Mouse (Mus musculus): ENCODE data around the gene Ppp1r12b. TPM values are rescaled to one million over a fixed set of nuclear protein-coding genes. Genes with fewer than 3 reads are reported as not detected.

Gene Ppp1r12b
- polyA plus RNA-seq, 1 experiment from 2014 or later: 5.4 TPM

DNA sequence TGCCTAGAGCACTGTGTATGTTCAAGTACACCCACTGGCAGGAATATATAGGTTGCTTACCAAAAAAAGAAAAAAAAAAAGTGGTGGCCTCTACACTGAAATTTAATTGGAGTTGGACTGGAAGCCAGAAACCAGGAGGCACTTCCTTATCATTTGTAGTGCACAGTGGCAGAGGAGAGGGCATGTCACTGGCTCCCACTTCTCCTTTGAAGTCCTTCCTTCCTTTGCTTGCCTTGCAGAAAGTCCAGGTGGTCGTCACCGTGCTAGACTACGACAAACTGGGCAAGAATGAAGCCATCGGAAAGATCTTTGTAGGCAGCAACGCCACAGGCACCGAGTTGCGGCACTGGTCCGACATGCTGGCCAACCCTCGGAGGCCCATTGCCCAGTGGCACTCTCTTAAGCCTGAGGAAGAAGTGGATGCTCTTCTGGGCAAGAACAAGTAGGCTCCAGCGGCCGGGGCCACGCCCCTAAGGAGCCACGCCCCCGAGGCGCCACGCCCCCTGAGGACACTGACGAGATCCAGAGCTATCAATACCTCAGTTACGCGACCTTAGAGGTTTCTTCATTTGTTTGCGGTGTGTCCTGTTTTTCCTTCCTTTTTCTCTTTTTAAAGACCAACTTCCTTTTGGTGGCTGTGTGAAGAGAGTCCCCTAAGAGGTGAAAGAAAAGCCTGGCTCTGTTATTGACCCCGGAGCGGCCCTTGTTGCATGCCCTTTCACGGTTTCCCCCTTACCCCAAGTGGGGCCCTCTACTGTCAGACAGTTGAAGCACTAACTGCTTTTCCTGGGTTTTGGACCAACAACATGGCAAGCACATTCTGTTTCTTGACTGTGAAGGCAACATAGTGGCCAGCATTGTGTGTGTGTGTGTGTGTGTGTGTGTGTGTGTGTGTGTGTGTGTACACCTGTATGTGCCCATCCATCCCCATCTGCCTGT, 208.2 kb downstream of the Ppp1r12b start:
- WGBS: 21% methylated on average over 23 of the region's 23 CpGs
- TF ChIP-seq EP300 (IDR thresholded peaks at IDR 0.05) (no peak), CTCF (IDR thresholded peaks at IDR 0.05) (no peak; the same call in 1 of the 2 replicates)
- Histone ChIP-seq H3K9ac (replicated peaks; ENCODE audit: low read depth) (no peak overlapping the region), H3K9me3 (ENCODE audit: low read length) (no peaks in the 10 kb centered on the region), H3K4me2 (replicated peaks; ENCODE audit: low read depth, low read length) (no peak overlapping the region), H3K36me3 (ENCODE audit: insufficient read depth, low read length) (no peaks in the 10 kb centered on the region), H3K4me3 (ENCODE audit: low read depth, low read length) (no peak overlapping the region), H3K27ac (ENCODE audit: low read length) (no peak overlapping the region), H3K4me1 (ENCODE audit: insufficient read depth, low read depth, low read length) (no peaks in the 10 kb centered on the region), H3K27me3 (replicated peaks; ENCODE audit: insufficient read depth, low read length) (no peaks in the 10 kb centered on the region)
- peak; percentile 35; the same call in 1 of the 2 replicates for ATAC-seq
- peak; percentile 25 for DNase-seq (ENCODE audit: low spot score)

DNA sequence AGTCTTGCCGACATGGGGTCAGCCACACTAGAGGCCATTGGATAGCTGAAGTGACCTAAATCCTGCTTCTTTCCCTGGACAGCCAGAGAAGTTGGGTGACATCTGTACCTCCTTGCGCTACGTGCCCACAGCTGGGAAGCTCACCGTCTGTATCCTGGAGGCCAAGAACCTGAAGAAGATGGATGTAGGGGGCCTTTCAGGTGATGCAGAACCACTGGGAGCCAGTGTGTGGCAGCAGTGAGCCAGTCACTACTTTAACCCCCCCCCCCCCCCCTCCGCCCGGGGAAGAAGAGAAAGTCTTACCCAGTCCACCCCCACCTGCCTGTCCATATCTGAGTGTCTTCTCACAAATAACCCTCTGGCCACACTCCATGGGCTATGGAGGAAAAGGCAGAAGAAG, 210.1 kb downstream of the Ppp1r12b start:
- 57% methylated on average over 4 of the region's 6 CpGs for WGBS
- Histone ChIP-seq H3K27me3 (replicated peaks; ENCODE audit: insufficient read depth, low read length) (no peaks in the 10 kb centered on the region), H3K4me2 (replicated peaks; ENCODE audit: low read depth, low read length) (0 out of 2 replicates have a peak overlapping the region, but pooled peaks have one; percentile 18), H3K27ac (ENCODE audit: low read length) (no peak overlapping the region), H3K4me1 (ENCODE audit: insufficient read depth, low read depth, low read length) (no peaks in the 10 kb centered on the region), H3K4me3 (ENCODE audit: low read depth, low read length) (no peak overlapping the region), H3K9me3 (ENCODE audit: low read length) (no peaks in the 10 kb centered on the region), H3K9ac (replicated peaks; ENCODE audit: low read depth) (no peak overlapping the region), H3K36me3 (ENCODE audit: insufficient read depth, low read length) (no peaks in the 10 kb centered on the region)
- DNase-seq (ENCODE audit: low spot score) (peak; percentile 44), ATAC-seq (no peak)
- TF ChIP-seq CTCF (IDR thresholded peaks at IDR 0.05) (peak; percentile 71), EP300 (IDR thresholded peaks at IDR 0.05) (no peak)

DNA sequence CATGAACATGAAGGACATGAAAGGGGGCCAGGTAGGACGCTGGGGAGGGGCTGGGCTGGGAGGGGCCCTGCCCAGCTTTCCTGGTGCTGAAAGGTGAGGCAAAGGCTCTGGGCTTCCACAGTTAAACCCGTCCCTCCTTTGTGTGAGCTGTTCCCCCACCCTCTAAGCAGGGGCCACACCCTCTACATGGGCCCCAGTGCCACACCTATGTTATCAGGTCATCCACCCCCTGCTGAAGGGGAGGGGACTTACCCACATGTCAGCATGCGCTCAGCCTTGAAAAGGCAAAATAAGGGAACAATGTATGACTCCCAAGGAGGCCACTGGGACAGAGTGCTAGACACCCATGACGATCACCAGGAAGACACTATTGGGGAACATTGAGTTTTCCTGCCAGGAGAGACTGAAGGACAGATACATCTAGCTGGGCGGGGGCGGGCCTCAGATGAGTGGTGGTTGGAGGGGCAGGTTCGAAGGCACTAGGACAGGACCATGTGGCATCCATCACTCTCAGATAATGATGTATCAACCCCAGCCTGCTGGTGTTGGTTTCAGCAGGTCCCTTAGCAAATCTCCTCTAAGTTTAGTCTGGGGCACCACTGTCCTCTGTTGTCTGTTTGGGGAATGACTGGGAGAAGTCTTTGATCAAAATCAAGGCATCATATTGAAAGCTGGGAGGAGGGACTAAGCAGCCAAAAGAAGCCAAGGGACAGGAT, 213.6 kb downstream of the Ppp1r12b start:
- TF ChIP-seq CTCF (IDR thresholded peaks at IDR 0.05) (peak; percentile 42), EP300 (IDR thresholded peaks at IDR 0.05) (no peak)
- Histone ChIP-seq H3K36me3 (ENCODE audit: insufficient read depth, low read length) (no peaks in the 10 kb centered on the region), H3K9me3 (ENCODE audit: low read length) (no peaks in the 10 kb centered on the region), H3K27me3 (replicated peaks; ENCODE audit: insufficient read depth, low read length) (no peaks in the 10 kb centered on the region), H3K4me1 (ENCODE audit: insufficient read depth, low read depth, low read length) (no peaks in the 10 kb centered on the region), H3K9ac (replicated peaks; ENCODE audit: low read depth) (no peak overlapping the region), H3K4me3 (ENCODE audit: low read depth, low read length) (no peak overlapping the region), H3K27ac (ENCODE audit: low read length) (no peak overlapping the region), H3K4me2 (replicated peaks; ENCODE audit: low read depth, low read length) (no peak overlapping the region)
- ATAC-seq: peak; percentile 81
- DNase-seq (ENCODE audit: low spot score): peak; percentile 73
- 50% methylated on average over 7 of the region's 7 CpGs for WGBS

DNA sequence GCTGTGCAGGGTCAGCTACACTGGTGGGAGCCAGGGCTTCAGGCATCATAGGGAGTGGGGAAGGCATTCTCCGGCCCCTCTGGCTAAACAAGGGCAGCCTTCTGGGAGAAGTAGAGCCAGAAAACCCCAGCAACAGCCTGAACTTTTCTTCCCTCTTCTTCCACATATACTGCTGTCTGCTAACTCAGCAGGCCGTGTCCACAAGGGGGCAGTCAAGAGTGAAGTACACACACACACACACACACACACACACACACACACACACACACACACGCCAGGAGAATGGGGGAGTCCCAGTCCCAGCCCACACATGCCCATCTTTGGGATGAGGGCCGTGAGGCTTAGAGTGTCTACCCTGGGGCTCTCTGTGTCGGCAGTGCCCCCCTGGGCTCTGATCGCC, 214.3 kb downstream of the Ppp1r12b start:
- H3K4me2 ChIP-seq (replicated peaks; ENCODE audit: low read depth, low read length): no peak overlapping the region
- no peak overlapping the region for H3K4me3 ChIP-seq (ENCODE audit: low read depth, low read length)
- no peaks in the 10 kb centered on the region for H3K27me3 ChIP-seq (replicated peaks; ENCODE audit: insufficient read depth, low read length)
- WGBS: 61% methylated on average over 6 of the region's 6 CpGs
- no peaks in the 10 kb centered on the region for H3K4me1 ChIP-seq (ENCODE audit: insufficient read depth, low read depth, low read length)
- ATAC-seq: no peak
- H3K36me3 ChIP-seq (ENCODE audit: insufficient read depth, low read length): no peaks in the 10 kb centered on the region
- H3K9ac ChIP-seq (replicated peaks; ENCODE audit: low read depth): no peak overlapping the region
- TF ChIP-seq CTCF (IDR thresholded peaks at IDR 0.05): peak; percentile 66
- TF ChIP-seq EP300 (IDR thresholded peaks at IDR 0.05): no peak
- H3K27ac ChIP-seq (ENCODE audit: low read length): no peak overlapping the region
- DNase-seq (ENCODE audit: low spot score): no peak
- no peaks in the 10 kb centered on the region for H3K9me3 ChIP-seq (ENCODE audit: low read length)

DNA sequence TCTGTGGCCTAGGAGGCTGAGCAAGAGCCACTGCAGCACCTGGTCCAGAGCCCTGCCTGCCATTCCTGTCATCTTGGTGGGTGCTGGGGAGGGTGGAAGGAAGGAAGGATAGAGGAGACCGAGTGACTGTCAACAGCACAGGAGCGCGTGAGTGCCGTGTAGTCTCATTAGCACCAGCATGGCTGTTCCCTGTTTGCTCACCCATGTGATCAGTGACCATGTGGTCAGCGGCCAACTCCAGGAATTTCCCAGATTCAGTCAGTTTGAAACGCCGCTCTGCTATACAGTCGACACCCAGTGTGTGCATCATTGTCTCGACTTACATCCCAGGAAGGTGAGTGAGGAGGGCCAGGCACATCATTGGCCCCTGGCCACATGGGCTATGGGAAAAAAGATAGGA, 218.3 kb downstream of the Ppp1r12b start:
- Histone ChIP-seq H3K4me1 (ENCODE audit: insufficient read depth, low read depth, low read length) (no peaks in the 10 kb centered on the region), H3K4me2 (replicated peaks; ENCODE audit: low read depth, low read length) (no peak overlapping the region), H3K36me3 (ENCODE audit: insufficient read depth, low read length) (no peaks in the 10 kb centered on the region), H3K9ac (replicated peaks; ENCODE audit: low read depth) (no peak overlapping the region), H3K4me3 (ENCODE audit: low read depth, low read length) (no peak overlapping the region), H3K9me3 (ENCODE audit: low read length) (no peaks in the 10 kb centered on the region), H3K27ac (ENCODE audit: low read length) (no peak overlapping the region), H3K27me3 (replicated peaks; ENCODE audit: insufficient read depth, low read length) (no peaks in the 10 kb centered on the region)
- TF ChIP-seq CTCF (IDR thresholded peaks at IDR 0.05): no peak
- WGBS: 45% methylated on average over 9 of the region's 9 CpGs
- ATAC-seq: no peak
- no peak for DNase-seq (ENCODE audit: low spot score)

DNA sequence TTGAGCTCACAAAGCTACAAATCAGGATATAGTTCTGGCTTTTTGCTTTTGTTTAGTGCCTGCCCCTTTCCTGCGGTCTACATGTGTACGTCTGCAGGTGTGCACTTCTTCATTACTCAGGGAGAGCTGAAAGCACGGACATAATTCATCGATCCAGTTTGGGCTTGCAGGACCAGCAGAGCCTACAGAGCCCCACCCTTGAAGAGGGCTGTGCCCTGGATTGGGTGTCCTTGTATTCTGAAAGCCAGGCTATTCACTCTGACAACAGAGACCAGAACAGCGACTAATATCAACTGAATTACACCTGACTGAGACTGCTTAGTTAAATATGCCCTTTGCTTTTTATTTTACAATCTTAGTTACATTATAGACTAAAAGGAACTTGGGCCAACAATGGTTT, 222.1 kb downstream of the Ppp1r12b start:
- no peaks in the 10 kb centered on the region for H3K27me3 ChIP-seq (replicated peaks; ENCODE audit: insufficient read depth, low read length)
- no peaks in the 10 kb centered on the region for H3K4me1 ChIP-seq (ENCODE audit: insufficient read depth, low read depth, low read length)
- TF ChIP-seq EP300 (IDR thresholded peaks at IDR 0.05) (no peak), CTCF (IDR thresholded peaks at IDR 0.05) (no peak)
- ATAC-seq: no peak
- H3K36me3 ChIP-seq (ENCODE audit: insufficient read depth, low read length): no peaks in the 10 kb centered on the region
- DNase-seq (ENCODE audit: low spot score): no peak
- no peak overlapping the region for H3K4me2 ChIP-seq (replicated peaks; ENCODE audit: low read depth, low read length)
- H3K4me3 ChIP-seq (ENCODE audit: low read depth, low read length): no peak overlapping the region
- H3K9ac ChIP-seq (replicated peaks; ENCODE audit: low read depth): no peak overlapping the region
- H3K9me3 ChIP-seq (ENCODE audit: low read length): no peaks in the 10 kb centered on the region
- H3K27ac ChIP-seq (ENCODE audit: low read length): no peak overlapping the region
- WGBS: 83% methylated on average over 5 of the region's 5 CpGs
